Mouse (Mus musculus): ENCODE measurements at regions not wholly inside any gene's neighbourhood (a gene's known extent, or its start where the extent isn't known, plus 50 kb on each side); places are given as distances from the start of the nearest gene placed in this dataset.

DNA sequence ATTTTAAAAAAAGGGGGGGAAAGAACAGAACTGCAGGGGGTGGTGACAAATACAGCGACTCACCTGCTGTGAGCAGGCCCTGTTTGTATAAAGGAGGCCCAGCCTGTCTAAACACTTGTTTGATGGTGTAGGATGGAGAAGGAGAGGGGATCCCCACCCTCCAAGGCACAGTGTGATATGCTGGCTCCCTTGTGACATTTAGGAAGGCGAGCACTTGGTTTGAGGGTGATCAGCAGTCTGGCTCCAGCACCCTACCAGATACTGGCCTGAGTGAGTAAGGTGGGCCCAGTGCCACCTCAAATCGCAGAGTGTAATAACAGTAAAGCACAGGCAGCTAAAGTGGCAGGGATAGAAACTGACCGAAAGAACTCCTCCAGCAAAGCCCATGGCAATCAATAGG lies 195.4 kb upstream of the Trib2 start:
- no peak for TF ChIP-seq CTCF (IDR thresholded peaks at IDR 0.05; ENCODE audit: low read depth, low read length)
- no peak for TF ChIP-seq POLR2A (IDR thresholded peaks at IDR 0.05; ENCODE audit: borderline replicate concordance, low read depth, low read length)
